Mouse (Mus musculus) MEL (cell line): ENCODE measurements around the gene Stk10.

ENCODE experiments used
- CTCF ChIP-seq, 3 experiments: IDR thresholded peaks in 2 of 3; conservative IDR thresholded peaks in 1 of 3; 2 replicates each; pipeline ENCODE4 v1.5.1; 2011 to 2012; ENCODE audit warnings: low read length in 3 of 3, low read depth in 2 of 3, mild to moderate bottlenecking in 2 of 3, improper control_type of control experiment in 1 of 3, inconsistent platforms in 1 of 3, mixed read lengths in 1 of 3, moderate library complexity in 1 of 3; ENCODE audit not compliant: control insufficient read depth in 1 of 3, insufficient read depth in 1 of 3, poor library complexity in 1 of 3, severe bottlenecking in 1 of 3
- E2F4 ChIP-seq: IDR thresholded peaks from 2 replicates; pipeline ENCODE4 v1.6.1; 2011; ENCODE audit warnings: low read depth, low read length, improper control_type of control experiment, borderline replicate concordance
- GATA1 ChIP-seq: IDR thresholded peaks from 2 replicates; pipeline ENCODE4 v1.6.1; 2011; ENCODE audit warnings: low read depth, low read length, improper control_type of control experiment
- MYC ChIP-seq: IDR thresholded peaks from 2 replicates; pipeline ENCODE4 v1.6.1; 2011; ENCODE audit warnings: low read depth, mild to moderate bottlenecking, low read length, improper control_type of control experiment, moderate library complexity
- NRF1 ChIP-seq: IDR thresholded peaks from 2 replicates; pipeline ENCODE4 v1.6.1; 2014; ENCODE audit warnings: low read depth, mild to moderate bottlenecking, inconsistent platforms, low read length, improper control_type of control experiment, moderate library complexity; ENCODE audit not compliant: poor library complexity, insufficient read depth, severe bottlenecking
- POLR2A ChIP-seq, 2 experiments: IDR thresholded peaks; 2 replicates each; pipeline ENCODE4 v1.6.1; 2011 to 2012; ENCODE audit warnings: low read length in 2 of 2, mild to moderate bottlenecking in 2 of 2, control low read depth in 1 of 2, improper control_type of control experiment in 1 of 2, low read depth in 1 of 2, moderate library complexity in 1 of 2; ENCODE audit not compliant: control insufficient read depth in 1 of 2, insufficient read depth in 1 of 2, poor library complexity in 1 of 2
- POLR2AphosphoS2 ChIP-seq: IDR thresholded peaks from 2 replicates; pipeline ENCODE4 v1.6.1; 2011; ENCODE audit warnings: low read length, improper control_type of control experiment
- RAD21 ChIP-seq: IDR thresholded peaks from 2 replicates; pipeline ENCODE4 v1.6.1; 2011; ENCODE audit warnings: mild to moderate bottlenecking, low read depth, low read length, improper control_type of control experiment
- SMC3 ChIP-seq: IDR thresholded peaks from 2 replicates; pipeline ENCODE4 v1.6.1; 2011; ENCODE audit warnings: low read depth, low read length, improper control_type of control experiment
- TAL1 ChIP-seq: IDR thresholded peaks from 2 replicates; pipeline ENCODE4 v1.6.1; 2012; ENCODE audit warnings: mild to moderate bottlenecking, inconsistent platforms, low read length, moderate library complexity, mixed read lengths
- UBTF ChIP-seq: IDR thresholded peaks from 2 replicates; pipeline ENCODE4 v1.6.1; 2012; ENCODE audit warnings: low read depth, mild to moderate bottlenecking, inconsistent platforms, low read length, improper control_type of control experiment, moderate library complexity, borderline replicate concordance; ENCODE audit not compliant: insufficient read depth
- ZKSCAN1 ChIP-seq: IDR thresholded peaks from 2 replicates; pipeline ENCODE4 v1.6.1; 2012; ENCODE audit warnings: low read depth, mild to moderate bottlenecking, inconsistent platforms, low read length, improper control_type of control experiment, moderate library complexity
- ZNF384 ChIP-seq: IDR thresholded peaks from 2 replicates; pipeline ENCODE4 v1.6.1; 2012; ENCODE audit warnings: low read depth, mild to moderate bottlenecking, inconsistent platforms, low read length, improper control_type of control experiment

- TF ChIP-seq POLR2A (IDR thresholded peaks at IDR 0.05; ENCODE audit: control insufficient read depth in 1 of 2, insufficient read depth in 1 of 2, low read depth in 1 of 2, low read length in 2 of 2, poor library complexity in 1 of 2) = no peak
- no peak for TF ChIP-seq ZNF384
- no peak for TF ChIP-seq NRF1
- TF ChIP-seq TAL1 = no peak
- TF ChIP-seq CTCF (IDR thresholded peaks at IDR 0.05 in 2 of 3, conservative IDR thresholded peaks at IDR 0.05 in 1 of 3; ENCODE audit: control insufficient read depth in 1 of 3, insufficient read depth in 1 of 3, low read depth in 2 of 3, low read length in 3 of 3, poor library complexity in 1 of 3, severe bottlenecking in 1 of 3) = no peak
- TF ChIP-seq RAD21 = no peak
- TF ChIP-seq ZKSCAN1 = no peak
- no peak for TF ChIP-seq GATA1
- no peak for TF ChIP-seq MYC
- no peak for TF ChIP-seq POLR2AphosphoS2
- TF ChIP-seq SMC3 = no peak
- no peak for TF ChIP-seq E2F4
- TF ChIP-seq UBTF = no peak
These were observed 117.9 kb downstream of the Stk10 start for GRCm38 (mm10) chr11:32650893-32651590.
